Mouse (Mus musculus): ENCODE results near the gene Schip1. TPM values are rescaled to one million over a fixed set of nuclear protein-coding genes. Genes with fewer than 3 reads are reported as not detected.

The Schip1 gene
- polyA plus RNA-seq, 1 experiment from 2014 or later = 152 TPM

GRCm38 (mm10) chr3:68506769-68507318 lies 442.2 kb downstream of the Schip1 start:
- H3K36me3 ChIP-seq = no peaks in the 10 kb centered on the region
- no peaks in the 10 kb centered on the region for H3K9me3 ChIP-seq
- no peak overlapping the region for H3K27ac ChIP-seq
- ATAC-seq (ENCODE audit: low FRiP score) = no peak
- no peaks in the 10 kb centered on the region for H3K27me3 ChIP-seq
- no peak overlapping the region for H3K4me3 ChIP-seq
- H3K9ac ChIP-seq = no peak overlapping the region
- WGBS = 76% methylated on average over 7 of the region's 7 CpGs
- H3K4me1 ChIP-seq (replicated peaks) = peaks cover 15% of the 10 kb centered on the region
- no peak overlapping the region for H3K4me2 ChIP-seq

- Histone ChIP-seq H3K27ac (peak overlapping the region; percentile 40; the same call in 1 of the 2 replicates), H3K4me3 (no peak overlapping the region), H3K9me3 (no peaks in the 10 kb centered on the region), H3K4me2 (no peak overlapping the region), H3K9ac (no peak overlapping the region), H3K4me1 (replicated peaks) (peaks cover 28% of the 10 kb centered on the region), H3K27me3 (no peaks in the 10 kb centered on the region), H3K36me3 (no peaks in the 10 kb centered on the region)
- ATAC-seq (ENCODE audit: low FRiP score) = no peak
- WGBS = 59% methylated on average over 6 of the region's 6 CpGs
These were observed 444.0 kb downstream of the Schip1 start for GRCm38 (mm10) chr3:68508629-68509028.

- no peak for ATAC-seq (ENCODE audit: low FRiP score)
- H3K4me3 ChIP-seq = no peak overlapping the region
- H3K9ac ChIP-seq = no peak overlapping the region
- WGBS = 83% methylated on average over 5 of the region's 5 CpGs
- peaks cover 41% of the 10 kb centered on the region for H3K4me1 ChIP-seq (replicated peaks)
- H3K36me3 ChIP-seq = no peaks in the 10 kb centered on the region
- H3K9me3 ChIP-seq = no peaks in the 10 kb centered on the region
- H3K27me3 ChIP-seq = no peaks in the 10 kb centered on the region
- no peak overlapping the region for H3K4me2 ChIP-seq
- H3K27ac ChIP-seq = no peak overlapping the region
These were observed 446.3 kb downstream of the Schip1 start for GRCm38 (mm10) chr3:68510872-68511271.

- Histone ChIP-seq H3K27me3 (no peaks in the 10 kb centered on the region), H3K9ac (no peak overlapping the region), H3K27ac (no peak overlapping the region), H3K36me3 (no peaks in the 10 kb centered on the region), H3K4me3 (no peak overlapping the region), H3K4me1 (replicated peaks) (peaks cover 44% of the 10 kb centered on the region), H3K9me3 (no peaks in the 10 kb centered on the region), H3K4me2 (no peak overlapping the region)
- ATAC-seq (ENCODE audit: low FRiP score) = no peak
- 84% methylated on average over 4 of the region's 4 CpGs for WGBS
These were observed 447.1 kb downstream of the Schip1 start for GRCm38 (mm10) chr3:68511744-68512143.

GRCm38 (mm10) chr3:68512327-68512726 lies 447.7 kb downstream of the Schip1 start:
- H3K4me2 ChIP-seq = no peak overlapping the region
- no peaks in the 10 kb centered on the region for H3K27me3 ChIP-seq
- no peaks in the 10 kb centered on the region for H3K9me3 ChIP-seq
- no peak overlapping the region for H3K4me3 ChIP-seq
- no peak for ATAC-seq (ENCODE audit: low FRiP score)
- H3K27ac ChIP-seq = no peak overlapping the region
- H3K9ac ChIP-seq = no peak overlapping the region
- H3K4me1 ChIP-seq (replicated peaks) = peaks cover 40% of the 10 kb centered on the region
- WGBS = 78% methylated on average over 11 of the region's 11 CpGs
- no peaks in the 10 kb centered on the region for H3K36me3 ChIP-seq

- ATAC-seq (ENCODE audit: low FRiP score) = peak; percentile 68
- Histone ChIP-seq H3K9me3 (no peaks in the 10 kb centered on the region), H3K27me3 (no peaks in the 10 kb centered on the region), H3K4me2 (no peak overlapping the region), H3K9ac (no peak overlapping the region), H3K4me1 (replicated peaks) (peaks cover 38% of the 10 kb centered on the region), H3K4me3 (no peak overlapping the region), H3K27ac (peak overlapping the region; percentile 35; the same call in 1 of the 2 replicates), H3K36me3 (no peaks in the 10 kb centered on the region)
- 39% methylated on average over 7 of the region's 7 CpGs for WGBS
These were observed 448.9 kb downstream of the Schip1 start for GRCm38 (mm10) chr3:68513340-68514119.

GRCm38 (mm10) chr3:68514120-68514497 lies 449.5 kb downstream of the Schip1 start:
- ATAC-seq (ENCODE audit: low FRiP score) = 0 out of 2 replicates have a peak, but pooled peaks have one; percentile 25

GRCm38 (mm10) chr3:68514717-68515116 lies 450.1 kb downstream of the Schip1 start:
- no peak overlapping the region for H3K9ac ChIP-seq
- no peak overlapping the region for H3K4me3 ChIP-seq
- no peak for ATAC-seq (ENCODE audit: low FRiP score)
- no peaks in the 10 kb centered on the region for H3K36me3 ChIP-seq
- WGBS = 80% methylated on average over 3 of the region's 3 CpGs
- no peak overlapping the region for H3K4me2 ChIP-seq
- no peaks in the 10 kb centered on the region for H3K27me3 ChIP-seq
- peaks cover 30% of the 10 kb centered on the region for H3K4me1 ChIP-seq (replicated peaks)
- no peaks in the 10 kb centered on the region for H3K9me3 ChIP-seq
- no peak overlapping the region for H3K27ac ChIP-seq

More at GRCm38 (mm10) chr3:68514120-68514497, 449.5 kb downstream of the Schip1 start:
- Histone ChIP-seq H3K27me3 (no peaks in the 10 kb centered on the region), H3K9ac (no peak overlapping the region), H3K4me3 (no peak overlapping the region), H3K27ac (0 out of 2 replicates have a peak overlapping the region, but pooled peaks have one; percentile 35), H3K4me2 (no peak overlapping the region), H3K36me3 (no peaks in the 10 kb centered on the region), H3K9me3 (no peaks in the 10 kb centered on the region), H3K4me1 (replicated peaks) (peaks cover 32% of the 10 kb centered on the region)
- 32% methylated on average over 3 of the region's 3 CpGs for WGBS

GRCm38 (mm10) chr3:68516393-68517081 lies 451.9 kb downstream of the Schip1 start:
- WGBS = 80% methylated on average over 12 of the region's 12 CpGs
- no peaks in the 10 kb centered on the region for H3K36me3 ChIP-seq
- H3K27me3 ChIP-seq = no peaks in the 10 kb centered on the region
- no peaks in the 10 kb centered on the region for H3K9me3 ChIP-seq
- no peak for ATAC-seq (ENCODE audit: low FRiP score)
- H3K4me2 ChIP-seq = no peak overlapping the region
- no peak overlapping the region for H3K27ac ChIP-seq
- H3K4me1 ChIP-seq (replicated peaks) = peaks cover 30% of the 10 kb centered on the region
- H3K4me3 ChIP-seq = no peak overlapping the region
- no peak overlapping the region for H3K9ac ChIP-seq

- 63% methylated on average over 7 of the region's 7 CpGs for WGBS
- Histone ChIP-seq H3K4me1 (replicated peaks) (peaks cover 29% of the 10 kb centered on the region), H3K9me3 (no peaks in the 10 kb centered on the region), H3K4me3 (no peak overlapping the region), H3K27me3 (no peaks in the 10 kb centered on the region), H3K27ac (0 out of 2 replicates have a peak overlapping the region, but pooled peaks have one; percentile 19), H3K4me2 (no peak overlapping the region), H3K36me3 (no peaks in the 10 kb centered on the region), H3K9ac (no peak overlapping the region)
- ATAC-seq (ENCODE audit: low FRiP score) = no peak
These were observed 452.6 kb downstream of the Schip1 start for GRCm38 (mm10) chr3:68517236-68517635.

- WGBS = 91% methylated on average over 8 of the region's 8 CpGs
- no peak overlapping the region for H3K27ac ChIP-seq
These were observed 453.4 kb downstream of the Schip1 start for GRCm38 (mm10) chr3:68518041-68518440.

GRCm38 (mm10) chr3:68518586-68518985 lies 454.0 kb downstream of the Schip1 start:
- ATAC-seq (ENCODE audit: low FRiP score) = no peak
- 95% methylated on average over 5 of the region's 5 CpGs for WGBS
- Histone ChIP-seq H3K4me3 (no peak overlapping the region), H3K27me3 (no peaks in the 10 kb centered on the region), H3K27ac (no peak overlapping the region), H3K9ac (no peak overlapping the region), H3K9me3 (no peaks in the 10 kb centered on the region), H3K36me3 (no peaks in the 10 kb centered on the region), H3K4me1 (replicated peaks) (peaks cover 17% of the 10 kb centered on the region), H3K4me2 (no peak overlapping the region)

More at GRCm38 (mm10) chr3:68518041-68518440, 453.4 kb downstream of the Schip1 start:
- Histone ChIP-seq H3K4me2 (no peak overlapping the region), H3K4me3 (no peak overlapping the region), H3K9ac (no peak overlapping the region), H3K27me3 (no peaks in the 10 kb centered on the region), H3K9me3 (no peaks in the 10 kb centered on the region), H3K36me3 (no peaks in the 10 kb centered on the region), H3K4me1 (replicated peaks) (peaks cover 21% of the 10 kb centered on the region)
- ATAC-seq (ENCODE audit: low FRiP score) = no peak
